In the genomic region with DNA sequence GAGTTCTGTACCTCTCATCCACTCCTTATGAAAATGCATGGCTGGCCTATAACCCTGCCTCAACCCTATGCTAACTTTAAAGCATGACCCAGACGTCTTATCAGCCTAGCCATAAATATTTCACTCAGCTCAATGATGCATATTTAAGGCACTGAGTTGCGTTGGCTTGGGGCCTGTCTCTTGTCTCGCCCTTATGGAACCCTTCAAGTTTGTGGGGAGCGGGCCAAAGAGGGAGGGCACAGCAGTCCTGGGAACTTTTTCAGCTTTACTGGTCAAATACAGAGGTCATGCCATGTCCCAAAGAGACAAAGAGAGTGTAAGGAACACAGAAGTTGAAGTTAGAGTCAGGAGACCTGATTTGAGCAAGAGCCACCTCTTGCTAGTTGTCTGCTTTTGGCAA, we compare ENCODE assay signal across 13 mouse cellular contexts. TPM values are rescaled to one million over a fixed set of nuclear protein-coding genes. Genes with fewer than 3 reads are reported as not detected.
A peak's percentile ranks its signal among the peaks of the same experiment; 100 is the strongest.
DNase-seq lines count a peak whose midpoint lies in the region; TF ChIP-seq lines count a peak whose summit lies in the region.
"Had no signal": no experiment of that assay in that cellular context is flagged by ENCODE, and none has a peak within 500 bp of the region (broad histone marks: within the 10 kb centered on the region; RNA-seq: fewer than 3 reads in every experiment).

No protein-coding gene starts in this region.

- DNase-seq in 3T3-L1 (ENCODE audit: low read depth, low spot score) = peak; percentile 55
- peak; percentile 60 for DNase-seq in NIH3T3 (ENCODE audit: low read depth)
- peak; percentile 66 to 72 for DNase-seq in heart, postnatal 10 days
- peak; percentile 33 for DNase-seq in lung, adult 2 months
- DNase-seq in thymus, adult 18-20 months = no peak
- no peak for DNase-seq in embryonic facial prominence, embryonic 10.5 days (ENCODE audit: low spot score)
- no peak for DNase-seq in spleen, adult 18-20 months
- DNase-seq: cerebellum, adult 9-11 months; gastrocnemius, postnatal 25 days; thymus, postnatal 25 days had no signal

- no peaks in the 10 kb centered on the region for H3K9me3 ChIP-seq in embryonic facial prominence, embryonic 10.5 days
- H3K9me3 ChIP-seq: G1E; limb, embryonic 12.5 days; neural tube, embryonic 13.5 days had no signal

- 53% methylated on average over 4 of the region's 4 CpGs for WGBS in lung, adult 2 months
- WGBS in embryonic facial prominence, embryonic 10.5 days = 85% methylated on average over 4 of the region's 4 CpGs

- H3K4me1 ChIP-seq in lung, adult 2 months (ENCODE audit: control insufficient read depth, insufficient read depth, low read length) = peaks cover 12% of the 10 kb centered on the region
- peaks cover 57% of the 10 kb centered on the region for H3K4me1 ChIP-seq in embryonic facial prominence, embryonic 10.5 days

- TF ChIP-seq CTCF in lung, adult 2 months (IDR thresholded peaks at IDR 0.05; ENCODE audit: insufficient read depth, low read length) = no peak

- peaks cover 24% of the 10 kb centered on the region for H3K36me3 ChIP-seq in embryonic facial prominence, embryonic 10.5 days (replicated peaks)
- H3K36me3 ChIP-seq: G1E had no signal

- H3K27me3 ChIP-seq in embryonic facial prominence, embryonic 10.5 days (replicated peaks; ENCODE audit: low read depth, poor library complexity, severe bottlenecking) = no peaks in the 10 kb centered on the region
- H3K27me3 ChIP-seq: limb, embryonic 12.5 days; neural tube, embryonic 13.5 days had no signal

- H3K4me3 ChIP-seq in lung, adult 2 months (replicated peaks; ENCODE audit: extremely low read depth, low read depth, low read length) = no peak overlapping the region
- H3K4me3 ChIP-seq in embryonic facial prominence, embryonic 10.5 days = no peak overlapping the region
- H3K4me3 ChIP-seq: limb, embryonic 12.5 days; neural tube, embryonic 13.5 days had no signal

- no peak overlapping the region for H3K27ac ChIP-seq in embryonic facial prominence, embryonic 10.5 days (replicated peaks)
- H3K27ac ChIP-seq: limb, embryonic 12.5 days; neural tube, embryonic 13.5 days had no signal

- intact Hi-C loops in heart, postnatal 10 days (cut with DNase I) = no loop called here

- TF ChIP-seq POLR2A in lung, adult 2 months (IDR thresholded peaks at IDR 0.05; ENCODE audit: borderline replicate concordance, extremely low read depth, low read depth, low read length) = no peak

RNA-seq across cellular contexts. Expression of gene St6gal1, which starts 6.6 kb away (rescaled TPM):
- 10 to 100 TPM; 14.4 to 17.9 TPM for total RNA-seq in heart, postnatal 10 days (2021)
- polyA plus RNA-seq in lung, adult 2 months (2012; rRNA removed) = 22.1 and 28.0 TPM in 2 replicates
- 27.3 and 28.9 TPM in 2 replicates for polyA plus RNA-seq in embryonic facial prominence, embryonic 10.5 days (2016; fragmentation: Nextera tagmentation; extraction: Ambion mirVana)

Comparison
In these comparisons a context has a peak if more than half of its experiments do, and no peak if none do; other contexts are left out.
1. DNase-seq: peak in 3T3-L1 (single experiment), NIH3T3 (single experiment), heart, postnatal 10 days (2 of 2) and lung, adult 2 months (single experiment); none in thymus, adult 18-20 months (0 of 2), embryonic facial prominence, embryonic 10.5 days (single experiment) and spleen, adult 18-20 months (0 of 2).